Mouse (Mus musculus) cerebellum, adult 9-10 months (tissue): ENCODE data around the gene Emc10.
A peak's percentile ranks its signal among the peaks of the same experiment; 100 is the strongest.

Experiments used
- DNase-seq: peaks from one replicate; pipeline ENCODE4 v3.0.0; 2022

The Emc10 gene

GRCm38 (mm10) chr7:44484109-44484508 is 12.2 kb downstream of the Emc10 start:
- DNase-seq, result no peak

GRCm38 (mm10) chr7:44482836-44483435 is 13.4 kb downstream of the Emc10 start:
- DNase-seq, result no peak

- DNase-seq, result no peak
Observed at GRCm38 (mm10) chr7:44475046-44475614, 21.2 kb downstream of the Emc10 start.

- DNase-seq, result peak; percentile 71
Observed at GRCm38 (mm10) chr7:44474419-44474818, 21.9 kb downstream of the Emc10 start.

DNA sequence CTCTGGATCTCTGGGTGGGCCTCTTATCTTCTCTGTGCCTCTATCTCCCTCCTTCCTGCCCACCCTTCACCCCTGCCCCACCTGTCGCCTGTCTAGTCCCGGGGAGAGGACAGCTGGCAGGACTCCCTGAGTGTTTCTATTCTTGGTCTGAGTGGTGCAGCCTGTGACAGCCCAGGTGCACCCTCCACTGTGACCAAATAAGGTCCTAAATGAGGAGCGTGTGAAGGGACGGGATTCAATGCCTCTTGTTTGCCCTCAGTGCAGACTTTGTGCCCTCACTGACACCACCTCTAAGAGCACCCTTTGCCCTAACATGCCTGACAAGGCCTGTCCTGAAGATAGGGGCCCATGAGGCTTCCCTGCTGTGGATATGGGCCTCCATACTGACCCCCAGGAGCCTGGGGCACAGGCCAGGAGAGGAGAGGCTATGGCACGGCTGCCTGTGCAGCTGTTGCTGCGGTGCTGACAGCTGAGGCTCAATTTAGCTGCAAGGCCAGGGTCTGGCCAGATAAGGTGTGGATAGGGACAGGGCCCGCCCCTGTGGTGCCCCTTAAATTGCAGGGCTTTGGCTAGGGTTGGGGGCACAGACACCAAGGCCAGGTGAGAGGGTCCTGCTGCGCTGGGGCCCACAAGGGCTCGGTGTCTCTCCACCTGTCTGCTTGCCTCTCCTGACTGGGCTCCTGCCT is 23.2 kb downstream of the Emc10 start:
- DNase-seq, result peak; percentile 69

DNA sequence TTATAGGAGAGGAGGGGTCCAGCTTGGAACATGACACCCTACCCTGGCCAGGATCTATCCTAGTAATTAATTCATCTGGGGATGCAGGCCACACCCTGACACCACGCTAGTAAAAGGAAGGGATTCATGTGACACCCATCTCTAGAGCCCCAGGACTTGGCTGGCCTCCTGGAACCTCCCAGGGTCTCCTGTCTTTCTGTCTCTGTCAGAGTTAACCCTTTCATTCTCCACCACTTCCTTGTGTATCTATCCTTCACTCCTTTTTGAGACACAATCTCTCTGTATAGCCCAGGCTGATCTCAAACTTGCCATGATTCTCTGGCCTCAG is 23.8 kb downstream of the Emc10 start:
- DNase-seq, result no peak

DNA sequence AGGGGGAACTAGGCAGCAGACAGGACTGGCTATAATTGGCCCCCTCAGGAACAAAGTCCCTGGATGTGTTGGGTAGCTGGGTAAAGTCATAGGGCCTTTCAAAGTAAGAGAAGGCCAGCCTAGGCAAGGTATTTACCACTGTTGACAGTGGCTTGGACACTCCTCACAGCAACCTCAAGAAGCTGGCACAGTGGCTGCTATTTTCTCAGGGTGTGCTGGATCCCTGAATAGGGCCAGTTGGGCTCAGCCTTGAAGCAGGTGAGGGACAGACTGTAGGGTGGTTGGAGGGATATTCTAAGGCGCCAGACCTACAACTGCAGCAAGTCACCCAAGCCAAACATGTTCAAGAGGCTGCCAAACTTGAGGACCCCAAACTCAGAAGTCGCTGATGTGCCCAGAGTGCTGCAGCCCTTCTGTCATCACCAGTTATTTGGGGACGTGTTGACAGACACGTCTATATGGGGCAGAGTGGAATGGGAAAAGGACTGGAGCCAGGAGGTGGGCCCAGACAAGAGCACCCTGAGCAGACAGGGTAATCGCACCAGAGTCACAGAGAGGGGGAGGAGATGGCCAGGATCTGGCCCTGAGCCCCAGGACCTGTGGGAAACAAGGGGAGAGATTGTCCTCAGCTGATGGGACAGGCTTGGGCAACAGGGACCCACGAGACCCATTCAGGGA is 24.3 kb downstream of the Emc10 start:
- DNase-seq, result no peak

DNA sequence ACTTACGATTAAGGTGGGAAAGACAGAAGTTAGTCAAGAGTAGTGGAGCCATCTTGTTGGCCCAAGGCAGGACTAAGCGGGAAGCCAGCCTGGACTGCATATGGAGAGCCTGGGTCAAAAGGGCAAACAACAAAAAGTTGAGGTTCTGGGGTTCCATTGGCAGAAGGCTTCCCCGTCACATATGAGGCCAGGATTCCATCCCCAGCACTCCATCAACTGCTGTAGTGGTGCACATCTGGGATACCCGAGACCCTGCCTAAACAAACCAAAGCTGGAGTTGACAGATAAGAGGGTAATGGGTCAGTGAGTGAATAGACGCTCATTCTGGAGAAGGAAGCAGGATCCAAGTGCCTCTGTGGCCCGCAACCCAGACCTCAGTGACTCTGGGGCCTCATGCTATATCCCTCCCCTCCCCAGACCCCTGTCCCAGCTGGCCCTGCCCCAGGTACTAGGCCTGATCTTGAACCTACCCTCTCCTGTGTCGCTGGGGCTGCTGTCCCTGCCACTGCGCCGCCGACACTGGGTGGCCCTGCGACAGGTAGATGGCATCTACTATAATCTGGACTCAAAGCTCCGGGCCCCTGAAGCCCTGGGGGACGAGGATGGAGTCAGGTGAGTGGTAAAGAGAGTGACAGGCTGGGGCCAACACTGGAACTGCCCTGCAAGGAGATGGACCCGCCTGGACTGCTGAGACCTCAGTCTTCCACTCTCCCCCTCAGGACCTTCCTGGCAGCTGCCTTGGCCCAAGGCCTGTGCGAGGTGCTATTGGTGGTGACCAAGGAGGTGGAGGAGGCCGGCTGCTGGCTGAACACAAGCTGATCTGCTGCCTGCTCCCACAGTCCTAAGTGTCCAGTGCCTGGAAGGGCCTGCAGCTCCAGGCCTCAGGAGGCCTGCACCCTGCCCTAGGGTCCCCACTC is 25.4 kb downstream of the Emc10 start:
- no peak for DNase-seq

GRCm38 (mm10) chr7:44469677-44470675 is 26.4 kb downstream of the Emc10 start:
- DNase-seq, result no peak

DNA sequence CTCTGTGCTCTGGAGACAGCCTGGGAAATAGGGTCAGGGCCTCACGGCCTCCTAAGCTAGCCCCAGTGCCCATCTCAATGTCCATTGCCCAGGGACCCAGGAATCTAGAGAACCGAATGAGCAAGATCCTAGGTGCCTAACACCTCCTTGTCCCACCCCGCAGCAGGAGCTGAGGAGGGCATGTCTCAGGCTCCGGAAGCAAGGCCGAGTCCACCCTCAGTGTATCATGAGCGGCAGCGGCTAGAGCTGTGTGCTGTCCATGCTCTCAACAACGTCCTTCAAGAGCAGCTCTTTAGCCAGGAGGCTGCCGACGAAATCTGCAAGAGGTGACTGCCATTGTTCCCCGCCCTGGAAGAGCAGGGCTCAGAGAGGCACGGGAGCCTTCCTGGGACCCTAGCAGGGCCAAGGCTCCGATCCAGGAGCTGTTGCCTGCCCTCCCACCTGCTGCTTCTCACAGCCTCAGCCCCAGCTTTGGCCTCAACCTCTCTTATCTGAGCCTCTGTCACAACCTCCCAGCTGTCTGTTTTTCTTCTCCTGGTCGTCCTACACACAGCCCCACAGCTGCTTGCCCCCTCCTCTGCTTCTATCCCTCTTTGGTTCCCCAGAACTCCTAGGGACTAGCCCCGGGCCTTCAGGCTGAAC is 27.6 kb downstream of the Emc10 start:
- DNase-seq, result no peak

GRCm38 (mm10) chr7:44467811-44468411 is 28.4 kb downstream of the Emc10 start, which contains the start of gene Josd2:
Josd2 (plus strand) TSS chr7:44467980.
- peak; percentile 97 for DNase-seq

DNA sequence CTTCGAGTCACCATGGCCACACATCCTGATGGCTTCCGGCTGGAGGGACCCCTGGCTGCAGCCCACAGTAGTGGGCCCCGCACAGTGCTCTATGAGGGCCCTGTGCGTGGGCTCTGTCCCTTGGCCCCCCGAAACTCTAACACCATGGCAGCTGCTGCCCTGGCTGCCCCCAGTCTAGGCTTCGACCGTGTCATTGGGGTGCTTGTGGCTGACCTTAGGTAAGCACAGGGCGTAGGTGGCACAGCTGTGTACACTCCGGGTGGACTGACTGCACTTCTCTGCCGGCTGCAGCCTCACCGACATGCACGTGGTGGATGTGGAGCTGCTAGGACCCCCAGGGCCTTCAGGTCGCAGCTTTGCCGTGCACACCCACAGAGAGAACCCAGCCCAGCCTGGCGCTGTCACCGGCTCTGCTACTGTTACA is 29.4 kb downstream of the Emc10 start:
- DNase-seq, result no peak

DNA sequence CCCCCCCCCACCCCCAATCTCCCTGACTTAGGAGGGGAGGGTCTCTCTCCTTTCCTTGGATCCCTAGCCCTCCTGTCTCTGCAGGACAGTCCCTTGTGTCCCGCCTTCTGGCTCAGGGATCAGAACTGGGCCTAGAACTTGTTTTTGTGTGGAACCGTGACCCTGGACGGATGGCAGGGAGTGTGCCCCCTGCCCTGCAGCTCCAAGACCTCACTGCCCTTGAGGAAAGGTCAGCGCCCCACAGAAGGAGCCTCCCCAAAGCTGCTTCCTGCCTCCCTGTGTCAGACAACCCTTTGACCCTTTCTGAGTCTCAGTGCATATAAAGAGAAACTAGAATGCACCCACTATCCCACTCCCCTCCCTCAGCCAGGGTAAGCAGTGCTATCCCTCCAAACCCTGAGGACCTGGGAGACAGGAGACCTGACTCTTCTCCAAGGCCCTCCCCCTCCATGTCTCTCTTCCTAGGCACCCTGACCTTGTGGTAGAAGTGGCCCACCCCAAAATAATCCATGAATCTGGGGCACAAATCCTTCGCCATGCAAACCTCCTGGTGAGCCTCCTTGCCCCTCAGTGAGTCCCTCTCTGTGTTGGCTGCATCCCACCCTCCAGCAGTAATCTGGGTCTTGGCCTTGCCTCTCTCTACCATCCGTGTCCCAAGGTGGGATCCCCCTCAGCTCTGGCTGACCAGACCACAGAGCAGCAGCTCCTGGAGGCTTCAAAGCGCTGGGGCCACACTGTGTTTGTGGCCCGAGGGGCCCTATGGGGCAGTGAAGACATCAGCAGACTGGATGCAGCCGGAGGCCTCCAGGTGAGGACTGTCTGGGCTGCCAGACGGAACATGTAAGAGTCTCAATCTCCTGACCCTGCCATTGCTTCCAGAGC is 30.1 kb downstream of the Emc10 start:
- peak; percentile 71 for DNase-seq

DNA sequence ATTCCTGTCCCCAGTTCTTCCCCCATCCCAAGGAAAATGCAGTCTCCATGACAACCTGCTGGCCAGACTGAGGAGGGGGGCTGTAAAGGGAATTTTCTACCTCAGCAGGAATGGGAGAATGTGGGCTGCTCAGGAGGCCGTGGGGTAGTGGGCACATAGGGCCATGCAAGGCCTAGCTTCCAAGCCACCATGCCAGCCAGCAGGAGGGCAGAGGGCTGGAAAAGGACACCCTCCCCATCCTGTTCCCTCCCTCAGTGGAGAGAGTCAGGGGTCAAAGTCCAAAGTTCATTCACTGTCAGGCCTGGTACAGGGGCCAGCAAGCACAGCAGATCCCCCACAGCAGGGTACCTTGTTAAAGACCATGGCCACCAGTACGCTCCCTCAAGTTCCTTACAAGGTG is 31.2 kb downstream of the Emc10 start, which contains the start of gene Aspdh:
Gene Aspdh, plus strand, starts transcription at position 281 of the 400 bp plus-strand sequence.
- DNase-seq, result peak; percentile 75

DNA sequence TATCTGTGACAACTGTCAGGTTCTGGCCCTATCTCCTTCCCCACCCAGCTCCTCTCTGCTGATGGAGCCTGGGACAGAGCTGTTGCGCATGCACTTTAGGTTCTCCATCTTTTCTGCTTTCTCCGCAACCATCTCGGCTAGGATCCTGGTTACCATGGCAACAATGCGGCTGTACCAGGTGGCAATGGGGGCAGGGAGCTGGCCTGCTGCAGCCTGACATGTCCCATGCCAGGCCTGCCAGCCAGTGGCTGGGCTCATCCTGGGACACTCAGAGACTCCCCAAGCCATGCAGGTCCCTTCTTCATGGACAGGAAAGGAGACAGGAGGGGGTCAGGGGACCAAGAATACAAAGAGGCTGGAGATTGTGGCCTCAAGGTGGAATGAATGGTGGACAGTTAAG is 31.8 kb downstream of the Emc10 start:
- DNase-seq, result peak; percentile 98

DNA sequence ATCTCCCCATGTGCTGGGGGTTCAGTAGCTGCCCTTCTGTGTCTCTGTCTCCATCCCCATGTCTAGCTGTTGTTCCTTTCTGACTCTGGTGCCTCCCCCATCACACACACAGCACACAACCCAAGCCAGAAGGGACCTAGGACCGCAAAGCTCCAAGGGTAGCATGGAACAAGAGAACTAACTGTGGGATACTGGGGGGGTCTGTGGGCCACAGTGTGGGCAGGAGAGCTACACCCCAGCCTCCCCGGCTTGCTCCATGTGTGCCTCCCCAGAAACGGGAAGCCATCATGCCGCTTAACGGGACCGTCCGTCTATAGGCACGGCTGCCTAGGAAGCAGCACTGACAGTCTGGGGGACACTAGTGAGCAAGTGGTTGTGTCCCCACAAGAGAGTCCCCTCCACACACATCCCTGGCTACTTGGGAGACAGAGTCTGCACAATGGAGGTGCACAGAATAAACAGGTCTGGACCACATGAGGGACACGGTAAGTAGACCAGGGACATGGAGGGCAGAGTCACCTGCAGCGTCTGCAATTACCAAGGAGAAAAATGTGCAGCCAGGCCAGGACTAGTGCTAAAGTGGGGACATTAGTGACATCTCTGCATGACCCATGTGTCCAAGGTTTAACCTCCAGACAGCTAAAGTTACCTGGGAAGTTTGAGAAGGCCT is 32.6 kb downstream of the Emc10 start:
- peak; percentile 70 for DNase-seq

GRCm38 (mm10) chr7:44463056-44463425 is 33.3 kb downstream of the Emc10 start:
- no peak for DNase-seq

DNA sequence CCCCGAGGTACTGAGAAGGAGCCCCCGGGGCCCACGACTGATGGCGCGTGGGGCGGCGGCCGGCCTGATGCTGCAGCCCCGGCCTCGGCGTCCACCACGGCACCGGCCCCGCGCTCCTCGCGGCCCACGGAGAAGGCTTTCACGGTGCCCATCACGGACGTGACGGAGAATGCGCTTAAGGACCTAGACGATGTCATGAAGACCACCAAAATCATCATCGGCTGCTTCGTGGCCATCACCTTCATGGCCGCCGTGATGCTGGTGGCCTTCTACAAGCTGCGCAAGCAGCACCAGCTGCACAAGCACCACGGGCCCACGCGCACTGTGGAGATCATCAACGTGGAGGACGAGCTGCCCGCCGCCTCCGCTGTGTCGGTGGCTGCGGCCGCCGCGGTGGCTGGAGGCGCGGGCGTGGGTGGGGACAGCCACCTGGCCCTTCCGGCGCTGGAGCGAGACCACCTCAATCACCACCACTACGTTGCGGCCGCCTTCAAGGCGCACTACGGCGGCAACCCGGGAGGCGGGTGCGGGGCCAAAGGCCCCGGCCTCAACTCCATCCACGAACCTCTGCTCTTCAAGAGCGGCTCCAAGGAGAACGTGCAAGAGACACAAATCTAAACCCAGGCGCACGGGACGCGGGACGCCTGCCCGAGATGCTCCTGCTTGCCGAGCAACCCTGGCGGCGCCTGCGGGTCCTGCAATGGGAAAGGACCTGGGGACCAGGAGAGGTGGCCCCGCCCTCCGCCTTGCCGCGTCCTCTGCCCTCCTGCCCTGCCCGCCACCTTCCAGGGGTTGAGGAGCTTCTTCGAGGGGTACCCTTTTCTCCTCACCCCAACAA is 33.9 kb downstream of the Emc10 start:
- peak; percentile 65 for DNase-seq
